Mouse (Mus musculus): ENCODE measurements at regions not wholly inside any gene's neighbourhood (a gene's known extent, or its start where the extent isn't known, plus 50 kb on each side); places are given as distances from the start of the nearest gene placed in this dataset.

DNA sequence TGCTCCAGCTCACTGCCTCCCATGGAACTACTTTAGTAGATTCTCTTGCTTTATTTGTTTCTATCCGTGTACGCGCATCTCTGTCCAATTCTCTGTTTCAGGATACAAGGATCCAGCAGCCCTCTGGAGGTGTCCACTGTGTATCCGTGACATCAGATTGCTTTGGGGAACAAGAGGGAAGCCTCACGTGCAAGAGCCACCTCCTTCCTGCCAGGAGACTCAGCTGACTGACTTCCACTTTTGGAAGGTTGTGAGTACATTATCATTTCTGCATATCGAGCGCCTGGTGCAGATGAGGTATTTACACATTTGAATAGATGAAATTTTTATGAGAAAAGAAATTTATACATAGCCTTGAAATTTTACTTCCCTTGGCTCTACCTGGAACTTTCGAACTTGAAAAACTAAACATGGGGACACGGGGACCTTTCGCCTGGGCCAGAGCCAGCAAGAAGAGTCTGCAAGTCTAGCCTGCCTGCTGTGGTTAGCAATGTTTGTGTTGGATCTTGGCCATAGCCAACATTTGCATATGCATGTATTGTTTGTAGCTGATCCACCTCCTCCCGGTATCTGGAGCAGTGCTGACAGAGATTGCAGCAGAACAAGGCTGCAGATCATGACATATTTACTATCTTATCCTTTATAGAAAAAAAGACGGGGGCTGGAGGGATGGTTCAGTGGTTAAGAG lies 74.1 kb upstream of the Zc3h12a start:
- DNase-seq (ENCODE audit: low spot score) = no peak

DNA sequence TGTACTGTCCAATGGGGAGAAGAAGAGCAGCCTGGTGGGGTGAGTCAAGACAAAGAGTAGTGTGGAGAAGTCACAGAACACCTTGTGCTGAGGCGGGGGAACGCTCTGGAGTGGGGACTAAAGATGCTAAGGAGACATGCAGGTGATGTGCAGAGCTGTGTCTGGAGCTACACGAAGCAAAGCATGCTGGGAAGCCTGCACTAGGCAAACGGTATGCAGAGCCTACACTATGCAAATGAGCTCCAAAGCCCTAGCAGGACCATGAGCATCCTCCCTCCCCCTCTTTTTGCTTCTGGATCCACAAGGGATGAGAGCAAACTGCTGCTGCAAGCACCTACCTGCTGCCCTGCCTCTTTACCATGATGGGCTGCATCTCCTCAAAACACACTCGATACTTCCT lies 73.1 kb upstream of the Zc3h12a start:
- no peak for DNase-seq (ENCODE audit: low spot score)

DNA sequence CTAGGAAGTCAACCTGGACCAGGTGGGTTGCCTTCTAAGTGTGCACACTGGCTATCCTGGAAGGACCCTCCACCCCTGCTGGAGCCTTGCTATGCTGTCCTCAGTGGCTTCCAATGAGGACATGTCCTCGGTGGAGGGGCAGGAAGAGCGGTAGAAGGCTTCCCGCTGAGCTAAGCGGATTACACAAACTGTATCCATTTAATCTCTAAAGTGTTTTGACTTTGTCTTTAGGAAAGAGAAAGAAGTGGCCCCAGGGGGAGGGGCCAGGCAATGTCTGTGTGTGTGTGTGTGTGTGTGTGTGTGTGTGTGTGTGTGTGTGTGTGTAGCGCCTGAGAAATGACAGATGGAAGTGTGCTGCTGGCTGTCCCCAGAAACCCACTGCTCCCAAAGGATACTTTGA lies 71.6 kb upstream of the Zc3h12a start:
- DNase-seq (ENCODE audit: low spot score) = no peak

DNA sequence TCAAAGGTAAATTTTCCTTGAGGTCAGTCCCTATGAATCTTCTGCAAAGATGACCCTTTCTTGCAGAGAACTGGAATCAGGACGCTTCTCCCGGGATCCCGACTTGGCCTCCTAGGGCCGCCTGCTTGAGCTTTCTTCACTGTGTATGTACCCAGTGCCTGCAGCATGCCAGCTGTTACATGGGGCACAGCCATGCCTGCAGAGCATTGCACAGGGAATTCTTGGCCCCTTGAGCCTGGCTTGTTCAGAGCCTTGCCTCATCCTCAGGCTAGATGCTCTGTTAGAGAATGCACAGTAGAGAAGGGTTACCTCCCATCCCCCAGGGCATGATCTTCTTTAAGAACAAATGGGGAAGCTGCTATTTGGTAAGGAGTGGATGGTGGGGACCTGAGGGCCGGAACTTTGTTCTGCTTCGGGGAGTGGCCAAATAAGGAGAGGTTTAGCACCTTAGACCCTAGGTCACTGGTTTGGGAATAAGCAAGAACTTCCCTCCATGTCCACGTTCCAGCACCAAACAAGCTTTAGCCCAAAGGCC lies 68.3 kb upstream of the Zc3h12a start:
- DNase-seq (ENCODE audit: low spot score) = no peak

DNA sequence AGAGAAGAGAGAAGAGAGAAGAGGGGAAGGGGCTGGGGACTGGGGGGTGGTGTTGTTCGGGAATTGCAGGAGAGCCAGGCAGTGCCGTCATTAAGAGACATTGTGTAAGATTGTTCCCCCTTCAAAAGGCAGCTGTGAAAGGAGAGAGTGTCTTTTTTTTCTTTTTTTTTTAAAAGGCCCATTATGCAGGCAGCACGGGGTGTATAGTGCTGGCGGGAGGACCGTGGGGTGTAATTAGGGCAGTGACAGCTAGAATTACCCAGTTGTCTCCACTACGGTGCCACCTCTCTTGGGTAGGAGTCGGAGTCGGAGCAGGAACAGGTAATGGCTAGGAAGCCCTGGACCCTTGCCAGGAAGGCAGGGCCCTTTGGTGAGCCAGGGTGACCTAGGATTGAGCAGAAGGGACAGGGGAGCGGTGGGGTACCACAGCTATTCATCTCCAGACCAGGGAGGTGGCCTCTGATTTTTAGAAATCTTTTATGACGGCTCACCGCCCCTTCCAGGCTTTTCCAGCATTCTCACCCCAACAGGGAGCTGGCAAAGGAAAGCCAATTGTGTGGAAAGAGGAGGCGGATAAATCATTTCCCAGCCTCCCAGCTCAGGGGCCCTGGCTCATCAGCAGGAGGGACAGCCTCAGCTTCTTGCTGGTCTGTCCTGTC lies 67.2 kb upstream of the Zc3h12a start:
- DNase-seq (ENCODE audit: low spot score) = no peak

DNA sequence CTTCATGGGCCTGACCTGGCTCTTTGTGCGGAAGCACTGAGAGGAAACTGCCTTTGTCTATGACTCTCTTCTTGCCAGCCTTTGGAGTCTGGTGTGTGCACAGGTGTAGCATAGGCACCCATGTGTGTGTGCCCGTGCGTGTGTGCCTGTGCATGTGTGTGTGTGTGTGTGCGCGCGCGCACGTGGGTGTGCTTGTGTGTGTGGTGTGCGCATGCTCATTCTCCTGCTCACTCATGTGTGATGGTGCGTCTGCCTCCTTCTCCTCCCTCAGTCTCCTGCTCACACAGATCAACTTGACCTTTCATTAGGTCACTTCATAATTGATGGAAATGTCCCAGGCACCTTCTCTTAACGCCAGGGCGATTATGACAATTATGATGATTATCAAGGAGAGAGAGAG lies 66.7 kb upstream of the Zc3h12a start:
- DNase-seq (ENCODE audit: low spot score) = no peak

DNA sequence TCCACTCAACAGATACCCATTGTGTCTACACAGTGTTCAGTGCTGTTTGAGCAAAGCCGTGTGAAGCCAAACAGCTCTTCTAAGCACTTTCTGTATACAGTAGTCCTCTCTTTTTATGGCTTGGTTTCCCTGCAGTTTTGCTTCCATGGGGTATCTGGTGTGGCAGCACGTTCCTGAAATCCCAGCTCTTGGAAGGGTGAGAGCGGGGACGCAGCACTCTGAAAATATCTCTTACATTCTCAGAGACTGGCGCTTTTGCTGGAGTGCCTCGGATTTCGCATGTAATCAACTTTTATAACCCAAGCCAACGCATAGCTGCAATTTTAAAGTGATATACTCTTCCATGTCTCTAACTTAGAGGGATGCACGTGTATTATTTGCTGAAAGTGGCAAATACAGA lies 64.0 kb upstream of the Zc3h12a start:
- no peak for DNase-seq (ENCODE audit: low spot score)

DNA sequence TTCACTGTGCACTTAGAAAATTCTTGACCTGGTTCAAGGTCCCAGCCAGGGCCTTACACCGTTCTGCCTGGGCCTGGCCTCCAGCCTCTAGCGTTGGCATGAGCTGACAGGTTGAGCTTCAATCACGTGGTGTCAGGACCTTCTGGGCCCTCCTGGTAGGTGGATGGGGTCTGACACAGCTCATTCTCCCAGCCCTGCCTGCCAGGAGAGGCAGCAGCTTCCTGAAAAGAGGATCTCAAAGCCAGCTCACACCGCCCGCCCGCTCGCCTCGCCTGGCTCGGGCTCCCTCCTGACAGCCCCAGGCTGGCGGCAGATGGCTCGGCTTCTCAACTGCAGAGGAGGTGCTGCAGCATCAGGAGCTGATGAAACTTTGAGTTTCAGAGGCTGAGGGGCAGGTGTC lies 63.4 kb upstream of the Zc3h12a start:
- DNase-seq (ENCODE audit: low spot score) = no peak

DNA sequence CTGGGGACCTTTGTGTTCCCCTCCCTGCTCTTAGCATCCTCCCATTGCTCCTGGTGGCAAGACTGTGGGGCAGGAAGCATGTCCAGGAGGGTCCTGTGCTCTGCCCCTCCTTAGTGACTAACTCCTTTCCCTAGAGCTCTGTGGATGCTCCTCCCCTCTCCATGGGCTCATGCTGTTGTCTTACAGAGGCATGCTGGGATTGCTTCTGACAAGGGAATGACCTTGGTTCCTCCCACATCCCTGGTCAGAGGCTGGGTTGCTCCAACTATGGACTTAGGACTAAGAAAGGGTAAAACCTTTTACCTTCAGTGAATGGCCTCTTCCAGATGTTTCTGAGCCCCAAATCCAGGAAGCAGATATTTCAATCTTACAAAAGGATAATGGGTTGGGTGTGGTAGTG lies 62.3 kb upstream of the Zc3h12a start:
- DNase-seq (ENCODE audit: low spot score) = no peak

DNA sequence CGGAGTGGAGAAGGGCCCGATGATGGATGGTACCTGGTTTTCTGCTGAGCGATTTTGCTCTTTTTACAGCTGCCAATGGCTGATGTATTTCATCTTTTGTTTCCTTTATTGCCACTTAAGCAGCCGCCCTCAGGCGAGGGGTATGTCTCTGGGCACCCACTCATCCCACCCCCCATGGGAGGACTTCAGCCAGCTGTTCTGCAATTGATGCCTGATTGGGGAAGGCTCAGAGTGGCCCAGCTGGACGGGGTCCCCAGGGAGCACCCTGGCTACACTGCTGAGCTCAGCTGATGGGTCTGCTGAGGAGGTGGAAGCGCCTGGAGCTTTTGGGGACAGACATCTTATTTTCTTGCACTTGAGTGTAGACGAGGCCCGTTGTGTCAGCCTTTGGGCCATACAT lies 58.6 kb upstream of the Zc3h12a start:
- no peak for DNase-seq (ENCODE audit: low spot score)

DNA sequence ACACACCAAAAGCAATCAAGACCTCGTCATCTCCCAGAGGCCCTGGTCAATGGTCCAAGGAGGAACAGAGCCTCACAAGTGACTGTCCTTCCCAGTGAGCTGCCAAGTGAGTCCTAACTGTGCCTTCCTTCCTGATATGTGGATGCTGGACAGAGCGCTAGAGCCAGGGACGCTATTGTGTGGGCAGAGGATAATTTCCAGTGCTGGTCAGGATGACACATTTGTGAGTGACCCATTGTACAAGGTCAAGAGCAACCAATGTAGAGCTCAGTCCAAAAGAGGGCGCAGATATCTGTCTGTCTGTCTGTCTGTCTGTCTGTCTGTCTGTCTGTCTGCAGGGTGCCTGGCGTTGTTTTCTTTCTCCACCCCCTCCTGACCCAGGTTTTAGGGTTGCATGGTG lies 57.4 kb upstream of the Zc3h12a start:
- DNase-seq (ENCODE audit: low spot score) = no peak

DNA sequence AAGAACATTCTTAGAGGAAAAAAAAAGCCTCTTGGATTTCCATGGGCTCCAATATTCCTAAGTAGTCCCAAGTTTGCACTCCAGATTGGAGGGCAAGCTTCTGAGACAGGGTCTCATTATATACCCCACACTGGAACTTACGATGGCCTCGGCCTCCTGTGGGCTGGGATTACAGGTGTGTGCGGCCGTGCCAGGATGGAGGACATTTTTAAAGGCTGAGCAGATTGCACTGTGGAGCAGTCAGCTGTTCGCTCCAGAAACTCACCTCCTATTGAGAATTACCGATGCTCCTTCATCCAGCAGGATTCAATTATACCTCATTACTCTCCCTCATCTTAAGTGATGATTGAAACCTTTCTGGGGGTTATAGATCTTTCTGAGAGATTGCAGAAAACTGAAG lies 53.3 kb upstream of the Zc3h12a start:
- no peak for DNase-seq (ENCODE audit: low spot score)

DNA sequence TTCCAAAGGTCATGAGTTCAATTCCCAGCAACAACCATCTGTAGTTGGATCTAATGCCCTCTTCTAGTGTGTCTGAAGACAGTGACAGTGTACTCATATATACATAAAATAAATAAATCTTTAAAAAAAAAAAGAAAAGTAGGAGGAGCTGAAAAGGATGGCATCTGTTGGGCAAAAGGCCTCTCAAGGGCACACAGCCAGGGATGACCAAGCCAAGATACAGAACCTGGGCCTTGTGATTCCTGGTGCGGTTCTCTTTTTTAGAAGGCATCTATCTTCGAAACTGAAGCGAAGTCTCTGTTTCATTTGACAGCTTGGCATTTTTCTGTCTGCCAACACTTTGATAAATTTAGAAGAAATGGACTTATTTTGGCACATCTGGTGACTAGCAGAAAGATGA lies 50.9 kb upstream of the Zc3h12a start:
- no peak for DNase-seq (ENCODE audit: low spot score)

DNA sequence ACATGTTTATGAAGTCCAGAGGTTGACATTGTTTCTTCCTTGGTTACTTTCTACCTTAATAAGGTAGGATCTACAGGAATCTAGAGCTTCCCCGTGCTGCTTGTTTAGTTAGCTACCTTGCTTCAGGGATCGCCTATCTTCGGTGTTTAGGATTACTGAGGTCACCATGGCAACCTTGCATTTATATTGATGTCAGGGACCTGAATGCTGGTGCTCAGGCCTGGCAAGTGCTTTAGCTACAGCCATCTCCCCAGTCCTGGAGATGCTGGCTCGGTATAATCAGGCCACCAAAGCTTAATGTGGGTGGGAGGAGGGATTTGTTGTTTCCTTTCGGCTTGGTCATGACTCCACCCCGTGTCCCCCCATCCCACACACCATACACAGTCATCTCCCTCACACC lies 50.0 kb upstream of the Zc3h12a start:
- no peak for DNase-seq (ENCODE audit: low spot score)

All from testis, postnatal 10 days (tissue).